Comparison of ENCODE assay signal across 1 mouse cellular context in genomic region chr7:45447325-45447990, GRCm38 (mm10).
A peak's percentile ranks its signal among the peaks of the same experiment; 100 is the strongest.
TF ChIP-seq lines count a peak whose summit lies in the region.

No protein-coding gene starts in this region.

TF ChIP-seq in MEL, 35 proteins besides CTCF, POLR2A, EP300 and RAD21:
- peak; percentile 35 for TF ChIP-seq SMC3 (IDR thresholded peaks at IDR 0.05; ENCODE audit: low read depth, low read length)
- TF ChIP-seq CHD2 (IDR thresholded peaks at IDR 0.05; ENCODE audit: low read length), result no peak
- TF ChIP-seq HCFC1 (IDR thresholded peaks at IDR 0.05; ENCODE audit: low read depth, low read length), result peak; percentile 73
- no peak for TF ChIP-seq UBTF (IDR thresholded peaks at IDR 0.05; ENCODE audit: borderline replicate concordance, insufficient read depth, low read depth, low read length)
- TF ChIP-seq GABPA (IDR thresholded peaks at IDR 0.05; ENCODE audit: low read depth, low read length), result no peak
- no peak for TF ChIP-seq MAFK (IDR thresholded peaks at IDR 0.05; ENCODE audit: borderline replicate concordance, low read depth, low read length)
- TF ChIP-seq ZNF384 (IDR thresholded peaks at IDR 0.05; ENCODE audit: low read depth, low read length), result no peak
- no peak for TF ChIP-seq MAZ (IDR thresholded peaks at IDR 0.05; ENCODE audit: low read depth, low read length)
- no peak for TF ChIP-seq MEF2A (IDR thresholded peaks at IDR 0.05; ENCODE audit: extremely low read depth, insufficient replicate concordance, low read depth, low read length, poor library complexity, severe bottlenecking)
- TF ChIP-seq USF2 (IDR thresholded peaks at IDR 0.05; ENCODE audit: borderline replicate concordance in 1 of 2, insufficient read depth in 1 of 2, low read depth in 1 of 2, low read length in 2 of 2), result no peak
- TF ChIP-seq TCF12 (IDR thresholded peaks at IDR 0.05; ENCODE audit: low read depth, low read length), result no peak
- no peak for TF ChIP-seq POLR2AphosphoS5 (IDR thresholded peaks at IDR 0.05; ENCODE audit: borderline replicate concordance, low read depth, low read length)
- no peak for TF ChIP-seq KAT2A (conservative IDR thresholded peaks at IDR 0.05; ENCODE audit: low read depth, low read length)
- no peak for TF ChIP-seq TAL1 (IDR thresholded peaks at IDR 0.05; ENCODE audit: low read length)
